Mouse (Mus musculus) spleen, adult 2 months (tissue): ENCODE results near the gene Agpat3.

ENCODE experiments used
- CTCF ChIP-seq: fragments of 200-500 bp; IDR thresholded peaks from 2 replicates; pipeline ENCODE4 v1.5.1; 2011; ENCODE audit warnings: mild to moderate bottlenecking, inconsistent platforms; ENCODE audit not compliant: insufficient read depth, insufficient read length, insufficient replicate concordance; ENCODE audit errors: extremely low read depth
- POLR2A ChIP-seq: fragments of 200-500 bp; IDR thresholded peaks from 2 replicates; pipeline ENCODE4 v1.6.1; 2011; ENCODE audit warnings: low read depth, low read length, inconsistent platforms

GRCm38 (mm10) chr10:78372681-78373668 lies 20.7 kb upstream of the Agpat3 start:
- TF ChIP-seq CTCF: no peak
- TF ChIP-seq POLR2A: no peak
